Mouse (Mus musculus): Measurements from ENCODE around the gene Dtx1. TPM values are rescaled to one million over a fixed set of nuclear protein-coding genes. Genes with fewer than 3 reads are reported as not detected.

Gene Dtx1
- total and polyA plus RNA-seq, 3 experiments = 0.12 to 0.63 TPM; not detected in 1

DNA sequence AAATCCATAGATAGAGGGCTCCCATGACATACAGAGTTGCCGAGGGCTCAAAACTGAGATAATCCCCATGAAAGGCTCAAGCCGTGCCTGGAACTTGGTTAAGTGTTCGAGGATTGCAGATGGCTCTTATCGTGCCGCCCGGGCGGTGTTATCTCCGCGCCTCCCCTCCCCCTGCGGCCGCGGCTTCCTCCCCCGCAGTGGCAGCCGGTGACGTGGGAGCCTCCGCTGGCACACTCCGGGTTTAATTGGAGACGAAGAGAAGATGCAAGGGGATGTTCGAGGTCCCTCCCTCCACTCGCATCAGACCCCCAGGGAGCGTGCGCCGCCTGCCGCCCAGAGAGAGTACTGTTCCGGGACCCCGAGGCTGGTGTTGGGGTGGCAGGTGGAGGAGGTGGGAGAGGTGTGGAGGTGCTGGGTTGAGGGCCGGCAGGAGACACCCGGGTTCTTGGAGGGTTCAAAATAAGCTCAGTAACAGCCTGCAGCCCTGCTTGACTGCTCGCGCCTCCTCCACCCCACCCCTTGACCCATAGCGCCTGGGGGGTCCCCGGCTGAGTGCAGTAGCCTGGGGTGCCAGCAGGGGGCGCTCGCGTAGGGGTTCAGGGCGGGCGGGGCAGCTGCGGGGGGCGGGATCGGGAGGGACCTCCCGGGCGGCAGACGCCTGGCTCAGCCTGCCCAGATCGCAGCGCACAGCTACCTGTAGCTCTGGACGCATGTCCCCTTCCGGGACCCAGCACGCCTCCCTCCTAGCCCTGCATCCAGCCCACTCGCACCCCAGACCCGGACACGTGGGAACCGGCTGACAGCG lies 63.0 kb downstream of the Dtx1 start, which contains the start of gene Rasal1:
TSS of gene Rasal1 (plus strand) at position 244 of the 805 bp plus-strand sequence.
- H3K4me3 ChIP-seq (ENCODE audit: control insufficient read depth in 1 of 2, insufficient read depth in 1 of 2, low read depth in 2 of 2, low read length in 2 of 2) = peak within 1 kb of the TSS; percentile 51 to 68; a peak in 3 of 4 replicates
- peak; percentile 93 for DNase-seq (ENCODE audit: low read depth, low spot score)
- H3K36me3 ChIP-seq (ENCODE audit: control insufficient read depth in 1 of 2, insufficient read depth in 2 of 2, low read length in 2 of 2) = peaks cover 0 to 10% of the 10 kb centered on the region in 2 experiments; a peak in 2 of 4 replicates
- peaks cover 0 to 20% of the 10 kb centered on the region in 2 experiments; a peak in 3 of 4 replicates for H3K4me1 ChIP-seq (ENCODE audit: control insufficient read depth in 1 of 2, insufficient read depth in 2 of 2, low read length in 2 of 2)
- no peaks in the 10 kb centered on the region for H3K9me3 ChIP-seq (replicated peaks; ENCODE audit: insufficient read depth, low read length)
- H3K79me2 ChIP-seq (ENCODE audit: control insufficient read depth, insufficient read depth, low read length, poor library complexity) = no peaks in the 10 kb centered on the region
- peak within 1 kb of the TSS; percentile 66 for H3K9ac ChIP-seq (ENCODE audit: control insufficient read depth, low read depth, low read length, poor library complexity, severe bottlenecking)
- H3K27ac ChIP-seq (ENCODE audit: control insufficient read depth, low read depth, low read length) = peak within 1 kb of the TSS; percentile 61
- TF ChIP-seq MEF2A (IDR thresholded peaks at IDR 0.05; ENCODE audit: extremely low read depth, insufficient replicate concordance, low read depth, low read length, poor library complexity, severe bottlenecking) = peak; percentile 66; the same call in 1 of the 2 replicates
- TF ChIP-seq RAD21 (IDR thresholded peaks at IDR 0.05; ENCODE audit: low read depth, low read length) = peak; percentile 10
- no peak for TF ChIP-seq GABPA (IDR thresholded peaks at IDR 0.05; ENCODE audit: low read depth, low read length)
- TF ChIP-seq GATA1 (IDR thresholded peaks at IDR 0.05; ENCODE audit: low read depth, low read length) = peak; percentile 94
- TF ChIP-seq NRF1 (IDR thresholded peaks at IDR 0.05; ENCODE audit: insufficient read depth, low read depth, low read length, poor library complexity, severe bottlenecking) = 0 out of 2 replicates have a peak, but pooled peaks have one; percentile 19
- TF ChIP-seq MAZ (IDR thresholded peaks at IDR 0.05; ENCODE audit: low read depth, low read length) = peak; percentile 84; the same call in 1 of the 2 replicates
- TF ChIP-seq MYC (IDR thresholded peaks at IDR 0.05; ENCODE audit: low read depth, low read length) = no peak
- peak; percentile 84 to 95 for TF ChIP-seq EP300 (IDR thresholded peaks at IDR 0.05; ENCODE audit: low read depth in 1 of 2, low read length in 2 of 2)
- peak; percentile 73; the same call in 1 of the 2 replicates for TF ChIP-seq MXI1 (IDR thresholded peaks at IDR 0.05; ENCODE audit: low read depth, low read length)
- TF ChIP-seq SIN3A (IDR thresholded peaks at IDR 0.05; ENCODE audit: low read length) = peak; percentile 71; the same call in 1 of the 2 replicates
- 0 out of 2 replicates have a peak, but pooled peaks have one; percentile 49 for TF ChIP-seq HCFC1 (IDR thresholded peaks at IDR 0.05; ENCODE audit: low read depth, low read length)
- peak; percentile 51 for TF ChIP-seq CHD2 (IDR thresholded peaks at IDR 0.05; ENCODE audit: low read length)
- TF ChIP-seq MAX (IDR thresholded peaks at IDR 0.05; ENCODE audit: low read length) = 0 out of 2 replicates have a peak, but pooled peaks have one; percentile 3
- TF ChIP-seq ZMIZ1 (IDR thresholded peaks at IDR 0.05; ENCODE audit: low read depth, low read length) = no peak
- no peak for TF ChIP-seq ZKSCAN1 (IDR thresholded peaks at IDR 0.05; ENCODE audit: low read depth, low read length)
- TF ChIP-seq CHD1 (IDR thresholded peaks at IDR 0.05; ENCODE audit: low read depth, low read length) = no peak
- peak; percentile 52 to 97 (median 52); a peak in 5 of 6 replicates for TF ChIP-seq CTCF (IDR thresholded peaks at IDR 0.05 in 2 of 3, conservative IDR thresholded peaks at IDR 0.05 in 1 of 3; ENCODE audit: control insufficient read depth in 1 of 3, insufficient read depth in 1 of 3, low read depth in 2 of 3, low read length in 3 of 3, poor library complexity in 1 of 3, severe bottlenecking in 1 of 3)
- TF ChIP-seq ZC3H11A (IDR thresholded peaks at IDR 0.05; ENCODE audit: low read depth, low read length) = 0 out of 2 replicates have a peak, but pooled peaks have one; percentile 15
- peak; percentile 98 for TF ChIP-seq RCOR1 (IDR thresholded peaks at IDR 0.05; ENCODE audit: low read depth, low read length)
- no peak for TF ChIP-seq USF1 (IDR thresholded peaks at IDR 0.05; ENCODE audit: low read depth, low read length)
- TF ChIP-seq ETS1 (IDR thresholded peaks at IDR 0.05; ENCODE audit: low read depth, low read length) = peak; percentile 92
- no peak for TF ChIP-seq KAT2A (conservative IDR thresholded peaks at IDR 0.05; ENCODE audit: low read depth, low read length)
- TF ChIP-seq BHLHE40 (IDR thresholded peaks at IDR 0.05; ENCODE audit: borderline replicate concordance, low read depth, low read length) = peak; percentile 74
- no peak for TF ChIP-seq JUND (IDR thresholded peaks at IDR 0.05; ENCODE audit: low read depth, low read length)
- TF ChIP-seq ELF1 (IDR thresholded peaks at IDR 0.05; ENCODE audit: low read depth, low read length) = peak; percentile 38; the same call in 1 of the 2 replicates
- TF ChIP-seq USF2 (IDR thresholded peaks at IDR 0.05; ENCODE audit: borderline replicate concordance in 1 of 2, insufficient read depth in 1 of 2, low read depth in 1 of 2, low read length in 2 of 2) = no peak
- TF ChIP-seq POLR2A (IDR thresholded peaks at IDR 0.05; ENCODE audit: control insufficient read depth in 1 of 2, insufficient read depth in 1 of 2, low read depth in 1 of 2, low read length in 2 of 2, poor library complexity in 1 of 2) = no peak
- TF ChIP-seq TAL1 (IDR thresholded peaks at IDR 0.05; ENCODE audit: low read length) = peak; percentile 80
- peak; percentile 81; the same call in 1 of the 2 replicates for TF ChIP-seq MAFK (IDR thresholded peaks at IDR 0.05; ENCODE audit: borderline replicate concordance, low read depth, low read length)
- TF ChIP-seq SMC3 (IDR thresholded peaks at IDR 0.05; ENCODE audit: low read depth, low read length) = peak; percentile 40
- peak; percentile 95 for TF ChIP-seq TCF12 (IDR thresholded peaks at IDR 0.05; ENCODE audit: low read depth, low read length)
- no peaks in the 10 kb centered on the region for H3K27me3 ChIP-seq (ENCODE audit: control insufficient read depth in 1 of 2, insufficient read depth in 2 of 2, low read length in 2 of 2)

Measured in MEL (cell line).